Mouse (Mus musculus) embryonic facial prominence, embryonic 10.5 days (tissue): ENCODE results near the gene Cacna2d2. TPM values are rescaled to one million over a fixed set of nuclear protein-coding genes. Genes with fewer than 3 reads are reported as not detected.

Source experiments
- DNase-seq: peaks from one replicate; pipeline ENCODE4 v3.0.0-alpha.2; 2017; ENCODE audit warnings: low spot score
- H3K27ac ChIP-seq: fragments of 300-500 bp; sonication (generic); replicated peaks from 2 replicates; pipeline ENCODE4 v1.5.1; 2016; ENCODE audit warnings: mild to moderate bottlenecking
- H3K27me3 ChIP-seq: fragments of 300-500 bp; sonication (generic); replicated peaks from 2 replicates; pipeline ENCODE4 v1.6.1; 2016; ENCODE audit warnings: low read depth, mild to moderate bottlenecking; ENCODE audit not compliant: poor library complexity, severe bottlenecking
- H3K36me3 ChIP-seq: fragments of 300-500 bp; sonication (generic); replicated peaks from 2 replicates; pipeline ENCODE4 v1.6.1; 2016; ENCODE audit warnings: mild to moderate bottlenecking, moderate library complexity
- H3K4me1 ChIP-seq: fragments of 300-500 bp; sonication (generic); 2 replicates; pipeline ENCODE4 v1.6.1; 2016
- H3K4me3 ChIP-seq: fragments of 300-500 bp; sonication (generic); 2 replicates; pipeline ENCODE4 v1.5.1; 2016; ENCODE audit warnings: mild to moderate bottlenecking, moderate library complexity
- H3K9me3 ChIP-seq: fragments of 300-500 bp; sonication (generic); 2 replicates; pipeline ENCODE4 v1.6.1; 2016; ENCODE audit warnings: mild to moderate bottlenecking
- WGBS: fragments of 180-500 bp; shearing (Covaris S2); methylation state at CpG from one replicate; pipeline ENCODE4 v1.1.7; 2016; 5-methylcytosine and 5-hydroxymethylcytosine counted together
- polyA plus RNA-seq: library from polyadenylated mRNA; unstranded; fragments of >200 nt; fragmentation: Nextera tagmentation; extraction: Ambion mirVana; gene quantifications from 2 replicates; pipeline ENCODE4 v1.2.1, GENCODE M21; 2016

Gene Cacna2d2
- polyA plus RNA-seq, 1 experiment from 2014 or later = 0.50 TPM

DNA sequence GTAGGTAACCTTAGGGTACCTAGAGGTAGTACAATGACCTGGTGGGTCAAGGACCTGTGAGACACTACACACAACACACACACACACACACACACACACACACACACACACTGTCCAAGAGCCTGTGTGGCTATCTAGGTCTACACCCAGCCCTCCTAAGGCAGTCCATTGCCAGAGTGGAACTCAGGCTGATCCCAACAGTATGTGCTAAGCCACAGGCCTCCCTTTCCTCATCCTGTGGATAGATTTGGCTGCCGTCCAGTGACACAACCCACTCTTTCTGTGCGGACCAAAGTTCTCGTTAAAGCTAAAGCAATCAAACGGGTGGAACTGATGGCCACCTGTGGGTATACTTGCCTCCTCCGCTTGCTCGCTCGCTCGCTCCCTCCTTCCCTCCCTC is 90.7 kb downstream of the Cacna2d2 start:
- no peak overlapping the region for H3K27ac ChIP-seq
- H3K9me3 ChIP-seq = no peaks in the 10 kb centered on the region
- H3K4me3 ChIP-seq = 0 out of 2 replicates have a peak overlapping the region, but pooled peaks have one; percentile 0
- 0 out of 2 replicates have a peak, but pooled peaks cover 6% of the 10 kb centered on the region for H3K27me3 ChIP-seq
- no peaks in the 10 kb centered on the region for H3K36me3 ChIP-seq
- 81% methylated on average over 8 of the region's 8 CpGs for WGBS
- peaks cover 37% of the 10 kb centered on the region for H3K4me1 ChIP-seq
- no peak for DNase-seq

DNA sequence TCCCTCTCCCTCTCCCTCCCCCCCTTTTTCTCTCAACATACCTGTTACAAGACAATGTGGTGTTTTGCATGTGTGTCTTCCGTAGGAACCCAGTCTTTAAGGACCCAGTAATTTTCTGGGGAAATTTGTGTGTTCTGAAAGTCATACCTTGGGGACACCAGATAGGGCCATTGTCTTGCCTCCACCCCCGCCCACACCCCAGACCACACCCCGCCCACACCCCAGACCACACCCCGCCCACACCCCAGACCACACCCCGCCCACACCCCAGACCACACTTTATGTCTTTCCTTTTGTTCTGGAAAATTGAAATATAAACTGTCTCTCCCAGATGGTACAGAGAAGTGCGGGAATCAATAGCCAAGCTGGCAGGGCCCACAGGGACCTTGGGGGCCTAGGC is 91.2 kb downstream of the Cacna2d2 start:
- no peaks in the 10 kb centered on the region for H3K36me3 ChIP-seq
- 0 out of 2 replicates have a peak overlapping the region, but pooled peaks have one; percentile 0 for H3K4me3 ChIP-seq
- H3K9me3 ChIP-seq = no peaks in the 10 kb centered on the region
- no peak overlapping the region for H3K27ac ChIP-seq
- H3K27me3 ChIP-seq = 0 out of 2 replicates have a peak, but pooled peaks cover 6% of the 10 kb centered on the region
- 78% methylated on average over 6 of the region's 6 CpGs for WGBS
- peaks cover 32% of the 10 kb centered on the region for H3K4me1 ChIP-seq
- no peak for DNase-seq

DNA sequence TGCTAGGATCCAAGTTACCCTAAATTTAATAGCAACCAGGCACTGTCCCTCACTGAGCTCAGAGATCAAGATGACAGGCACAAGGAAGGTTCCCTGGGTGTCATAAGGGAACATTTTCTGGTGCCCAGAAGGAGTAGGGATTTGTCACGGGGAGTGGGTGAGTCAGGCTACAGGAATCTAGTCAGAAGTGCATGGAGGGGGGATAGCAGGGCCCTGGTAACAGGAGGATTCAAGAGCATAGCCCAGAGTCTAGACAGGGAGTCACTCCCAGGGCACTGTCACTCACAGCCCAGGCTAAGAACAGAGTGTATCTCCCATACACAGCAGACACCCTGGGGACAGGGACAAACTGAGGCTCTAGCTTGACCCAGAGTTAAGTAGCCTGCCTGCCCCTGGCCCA is 94.1 kb downstream of the Cacna2d2 start:
- WGBS = 29% methylated on average over 1 of the region's 1 CpGs
- DNase-seq = peak; percentile 19
- no peaks in the 10 kb centered on the region for H3K36me3 ChIP-seq
- 0 out of 2 replicates have a peak, but pooled peaks cover 6% of the 10 kb centered on the region for H3K27me3 ChIP-seq
- peaks cover 29% of the 10 kb centered on the region for H3K4me1 ChIP-seq
- no peak overlapping the region; the same call in 1 of the 2 replicates for H3K4me3 ChIP-seq
- peak overlapping the region; percentile 73 for H3K27ac ChIP-seq
- no peaks in the 10 kb centered on the region for H3K9me3 ChIP-seq

DNA sequence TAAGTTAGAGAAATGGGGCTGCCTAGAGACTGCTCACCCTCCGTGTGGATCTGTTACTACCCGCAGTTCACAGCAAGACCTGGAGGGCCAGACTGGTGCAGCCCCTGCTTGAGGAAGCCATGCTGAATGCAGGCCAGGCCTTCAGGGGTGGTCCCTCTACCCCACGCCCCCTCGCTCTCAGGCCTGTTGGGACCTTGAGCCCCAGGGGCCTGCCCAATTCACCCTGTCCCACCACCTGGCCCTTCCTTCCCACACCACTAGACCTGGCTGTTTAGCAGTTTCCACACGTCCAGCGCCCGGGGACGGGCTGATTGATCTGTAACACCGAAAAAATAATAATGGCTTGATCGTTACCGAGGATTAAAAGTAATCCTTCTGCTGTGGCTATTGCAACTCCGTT is 94.8 kb downstream of the Cacna2d2 start:
- DNase-seq = no peak
- Histone ChIP-seq H3K36me3 (no peaks in the 10 kb centered on the region), H3K4me3 (no peak overlapping the region; the same call in 1 of the 2 replicates), H3K4me1 (peaks cover 29% of the 10 kb centered on the region), H3K27ac (peak overlapping the region; percentile 73), H3K9me3 (no peaks in the 10 kb centered on the region), H3K27me3 (0 out of 2 replicates have a peak, but pooled peaks cover 6% of the 10 kb centered on the region)
- WGBS = 67% methylated on average over 12 of the region's 12 CpGs

DNA sequence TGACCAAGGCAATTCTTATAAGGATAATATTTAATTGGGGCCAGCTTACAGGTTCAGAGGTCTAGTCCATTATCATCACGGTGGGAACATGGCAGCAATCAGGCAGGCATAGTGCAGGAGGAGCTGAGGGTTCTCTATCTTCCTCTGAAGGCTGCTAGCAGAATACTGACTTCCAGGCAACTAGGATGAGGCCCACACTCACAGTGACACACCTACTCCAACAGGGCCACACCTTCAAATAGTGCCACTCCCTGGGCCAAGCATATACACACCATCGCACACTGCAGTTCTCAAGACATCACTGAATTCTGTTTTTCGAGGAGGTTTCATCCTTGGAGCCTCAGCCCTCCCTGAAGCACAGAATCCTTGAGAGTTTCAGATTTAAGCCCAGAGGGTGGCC is 96.9 kb downstream of the Cacna2d2 start:
- Histone ChIP-seq H3K9me3 (no peaks in the 10 kb centered on the region), H3K4me3 (no peak overlapping the region), H3K4me1 (peaks cover 32% of the 10 kb centered on the region), H3K27ac (no peak overlapping the region), H3K36me3 (no peaks in the 10 kb centered on the region), H3K27me3 (0 out of 2 replicates have a peak, but pooled peaks cover 6% of the 10 kb centered on the region)
- DNase-seq = no peak
- 89% methylated on average over 3 of the region's 3 CpGs for WGBS

DNA sequence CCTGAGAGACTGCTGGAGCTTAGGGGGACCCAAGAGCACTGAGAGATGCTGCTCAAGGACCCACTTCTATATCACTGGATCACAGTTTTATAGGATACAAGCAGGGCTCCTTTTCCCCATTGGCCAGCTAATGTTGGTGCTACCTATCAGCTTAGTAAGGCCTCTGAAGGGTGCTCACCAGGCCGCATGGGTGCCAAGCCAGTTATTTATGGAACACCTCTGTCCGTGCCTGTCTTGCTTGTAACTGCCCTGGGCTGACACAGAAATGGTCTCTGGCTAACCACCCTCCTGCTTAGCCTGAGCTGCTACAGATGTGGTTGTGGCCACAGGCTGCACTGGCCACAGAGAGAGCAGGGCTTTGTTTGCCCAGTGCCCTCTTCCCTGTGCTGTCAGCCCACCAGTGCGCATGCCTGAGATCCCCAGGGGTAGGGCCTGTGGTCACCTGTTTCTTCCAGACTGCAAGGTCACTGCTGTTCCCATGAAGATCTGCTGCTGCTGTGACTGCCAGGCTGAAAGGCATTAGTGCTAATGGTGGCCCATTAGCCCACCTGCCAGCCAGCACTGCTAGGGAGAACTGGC is 101.4 kb downstream of the Cacna2d2 start:
- 0 out of 2 replicates have a peak, but pooled peaks cover 1% of the 10 kb centered on the region for H3K27me3 ChIP-seq
- no peaks in the 10 kb centered on the region for H3K36me3 ChIP-seq
- WGBS = 83% methylated on average over 3 of the region's 3 CpGs
- H3K4me3 ChIP-seq = no peak overlapping the region
- DNase-seq = no peak
- H3K9me3 ChIP-seq = no peaks in the 10 kb centered on the region
- no peak overlapping the region; the same call in 1 of the 2 replicates for H3K27ac ChIP-seq
- peaks cover 15% of the 10 kb centered on the region for H3K4me1 ChIP-seq

DNA sequence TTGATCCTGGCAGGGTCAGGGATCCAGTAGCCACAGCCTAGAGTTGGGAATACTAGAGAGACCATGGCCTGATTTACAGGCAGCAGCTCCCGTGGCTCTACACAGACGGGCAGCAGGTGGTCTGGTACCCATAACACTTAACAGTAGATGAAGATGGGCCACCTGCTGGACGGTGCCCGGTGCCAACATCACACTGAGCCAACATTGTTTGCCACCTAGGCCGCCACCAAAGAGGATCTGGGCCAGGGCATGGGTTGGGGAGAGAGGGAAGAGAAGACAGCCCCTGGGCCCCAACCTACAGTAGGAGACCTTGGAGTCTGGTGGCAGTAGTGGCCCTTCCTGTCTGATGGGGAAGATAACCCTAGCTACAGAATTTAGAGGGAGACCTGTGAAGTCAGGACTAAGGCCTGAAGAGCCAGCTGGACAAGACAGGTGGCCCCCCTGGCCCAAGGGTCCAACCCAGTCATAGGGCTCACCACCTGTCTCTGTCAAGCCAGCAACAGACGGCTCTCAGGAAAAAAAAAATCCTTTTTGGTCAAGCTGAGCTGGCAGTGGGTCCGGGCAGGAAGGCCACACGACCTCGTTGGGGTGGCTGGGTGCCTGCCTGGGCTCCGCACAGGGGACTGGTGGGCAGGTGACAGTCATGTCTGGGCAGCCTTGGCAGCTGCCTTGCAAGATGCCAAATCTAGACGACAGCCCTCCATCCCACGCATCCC is 102.9 kb downstream of the Cacna2d2 start:
- Histone ChIP-seq H3K9me3 (no peaks in the 10 kb centered on the region), H3K27me3 (0 out of 2 replicates have a peak, but pooled peaks cover 16% of the 10 kb centered on the region), H3K4me1 (peaks cover 18% of the 10 kb centered on the region), H3K36me3 (no peaks in the 10 kb centered on the region), H3K4me3 (no peak overlapping the region), H3K27ac (no peak overlapping the region)
- no peak for DNase-seq
- WGBS = 90% methylated on average over 12 of the region's 12 CpGs

DNA sequence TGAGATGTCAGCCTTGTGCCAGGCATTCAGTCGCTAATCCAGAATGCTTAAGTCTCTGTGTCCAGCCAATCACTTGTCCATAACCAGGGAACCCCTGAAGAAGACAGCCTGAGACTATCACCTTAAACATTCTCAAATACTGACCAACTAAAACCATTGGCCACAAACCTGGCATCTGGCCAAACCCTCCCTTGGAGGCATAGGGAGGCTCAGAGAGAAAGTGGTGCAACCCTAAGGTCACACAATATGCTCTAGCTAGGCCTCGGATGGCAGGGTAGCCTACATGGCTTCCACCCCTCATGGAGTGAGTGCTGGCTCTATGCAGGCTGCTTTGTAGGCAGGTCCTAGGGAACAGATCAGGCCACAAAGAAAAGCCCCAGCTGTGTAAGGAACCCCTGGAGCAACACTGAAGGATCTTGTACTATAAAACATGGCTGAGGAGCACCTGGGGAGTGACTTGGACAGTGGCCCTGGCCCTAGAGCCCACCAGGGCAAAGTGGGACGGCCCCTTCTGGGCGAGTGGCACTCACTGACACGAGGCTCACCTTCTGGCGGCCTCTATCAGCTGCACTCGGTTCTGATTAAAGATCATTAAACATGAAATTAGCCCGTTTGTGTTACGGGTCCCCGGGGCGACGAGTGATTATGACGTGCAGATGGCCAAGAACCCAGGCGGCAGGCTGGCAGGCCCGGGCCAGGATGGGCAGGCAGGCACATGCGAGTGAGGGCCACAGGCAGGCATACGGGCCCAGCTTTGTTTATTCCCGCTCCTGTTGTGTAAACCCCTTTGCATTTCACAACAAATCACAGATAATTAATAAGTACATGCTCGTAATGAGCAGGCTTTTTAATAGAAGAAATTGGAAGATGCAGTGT is 105.5 kb downstream of the Cacna2d2 start:
- 78% methylated on average over 19 of the region's 19 CpGs for WGBS
- Histone ChIP-seq H3K27ac (0 out of 2 replicates have a peak overlapping the region, but pooled peaks have one; percentile 14), H3K9me3 (no peaks in the 10 kb centered on the region), H3K27me3 (0 out of 2 replicates have a peak, but pooled peaks cover 21% of the 10 kb centered on the region), H3K4me3 (no peak overlapping the region), H3K4me1 (peaks cover 27% of the 10 kb centered on the region), H3K36me3 (no peaks in the 10 kb centered on the region)
- no peak for DNase-seq

DNA sequence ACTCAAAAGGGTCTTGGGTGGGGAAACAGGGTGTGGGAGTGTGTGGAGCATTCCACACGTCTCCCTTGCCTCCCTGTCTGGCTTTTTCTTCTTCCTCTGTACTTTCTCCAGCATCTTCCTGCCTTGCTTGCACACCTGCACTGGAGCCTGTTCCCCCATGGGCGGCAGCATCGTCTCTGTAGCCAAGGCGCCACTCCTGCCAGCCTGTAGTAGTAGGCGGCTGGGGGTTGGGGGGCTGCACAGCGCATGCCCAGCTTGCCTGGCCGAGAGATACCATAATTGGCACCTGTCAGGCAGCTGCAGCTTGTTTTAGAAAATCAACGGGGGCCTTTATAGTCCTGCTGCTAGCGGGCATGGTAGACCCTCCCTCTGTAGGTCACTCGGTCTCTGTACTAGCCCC is 108.9 kb downstream of the Cacna2d2 start:
- no peaks in the 10 kb centered on the region for H3K36me3 ChIP-seq
- H3K9me3 ChIP-seq = no peaks in the 10 kb centered on the region
- WGBS = 62% methylated on average over 10 of the region's 10 CpGs
- H3K4me3 ChIP-seq = no peak overlapping the region
- H3K27ac ChIP-seq = no peak overlapping the region
- H3K27me3 ChIP-seq = 0 out of 2 replicates have a peak, but pooled peaks cover 24% of the 10 kb centered on the region
- DNase-seq = no peak
- H3K4me1 ChIP-seq = peaks cover 47% of the 10 kb centered on the region

DNA sequence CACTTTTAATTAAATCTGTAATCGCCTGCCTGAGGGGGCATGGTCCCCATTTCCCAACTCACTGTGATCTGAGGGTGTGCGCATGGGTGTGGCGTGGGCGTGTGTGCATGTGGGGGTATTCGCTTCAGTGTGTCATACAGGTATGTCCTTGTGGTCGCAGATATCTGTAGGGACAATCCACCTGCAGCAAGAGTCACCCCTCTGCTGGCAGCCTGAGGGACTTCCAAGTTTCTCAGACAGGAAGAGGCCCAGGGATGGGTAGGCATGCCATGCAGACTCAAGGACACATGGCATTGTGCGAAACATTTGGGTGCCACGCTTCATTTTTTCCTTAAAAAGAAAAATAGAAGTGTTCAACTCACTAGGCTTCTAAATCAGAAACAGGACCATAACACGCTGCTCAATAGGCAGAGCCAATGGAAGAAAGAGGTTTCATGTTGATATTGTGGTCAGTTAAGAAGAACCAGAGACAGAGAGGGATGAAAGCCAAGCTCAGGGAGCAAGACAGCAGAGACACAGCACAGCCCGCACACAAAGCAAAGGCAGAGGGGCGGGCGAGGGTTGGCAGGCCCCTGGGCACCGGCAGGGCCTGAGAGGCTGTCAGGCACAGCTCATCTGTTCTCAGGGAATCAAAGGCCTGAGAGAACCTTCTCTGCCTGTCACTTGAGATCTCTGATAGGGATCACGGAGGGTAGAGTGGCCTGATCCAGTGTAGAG is 111.1 kb downstream of the Cacna2d2 start:
- Histone ChIP-seq H3K27ac (0 out of 2 replicates have a peak overlapping the region, but pooled peaks have one; percentile 11), H3K4me3 (no peak overlapping the region), H3K27me3 (0 out of 2 replicates have a peak, but pooled peaks cover 31% of the 10 kb centered on the region), H3K4me1 (peaks cover 47% of the 10 kb centered on the region), H3K36me3 (no peaks in the 10 kb centered on the region), H3K9me3 (no peaks in the 10 kb centered on the region)
- no peak for DNase-seq
- WGBS = 89% methylated on average over 14 of the region's 14 CpGs

DNA sequence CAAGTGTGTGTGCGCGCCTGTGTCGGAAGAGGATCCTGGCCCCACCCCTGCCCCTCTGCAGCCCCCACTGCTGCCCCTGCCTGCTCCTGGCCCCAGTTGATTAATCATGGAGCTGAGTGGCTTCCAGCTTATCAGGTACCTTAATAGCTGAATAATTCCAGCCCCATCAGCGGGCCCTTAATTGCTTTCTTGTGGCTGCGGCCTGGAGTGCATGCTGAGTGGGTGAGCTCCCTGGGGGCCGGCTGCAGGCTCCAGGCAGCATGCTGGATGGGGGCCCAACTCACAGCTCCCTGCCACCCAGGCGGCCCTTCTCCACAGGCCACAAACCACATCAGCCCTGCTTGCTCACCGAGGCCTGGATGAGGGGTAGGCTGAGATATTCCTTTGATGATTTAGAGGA is 112.0 kb downstream of the Cacna2d2 start:
- H3K27ac ChIP-seq = peak overlapping the region; percentile 11; the same call in 1 of the 2 replicates
- H3K36me3 ChIP-seq = no peaks in the 10 kb centered on the region
- no peak overlapping the region for H3K4me3 ChIP-seq
- peaks cover 44% of the 10 kb centered on the region for H3K4me1 ChIP-seq
- WGBS = 68% methylated on average over 8 of the region's 8 CpGs
- H3K27me3 ChIP-seq = 0 out of 2 replicates have a peak, but pooled peaks cover 23% of the 10 kb centered on the region
- no peaks in the 10 kb centered on the region for H3K9me3 ChIP-seq
- DNase-seq = no peak
